Mouse (Mus musculus): ENCODE results near the gene Dnase1.

GRCm38 (mm10) chr16:4014040-4014668, 22.6 kb upstream of the Dnase1 start:
- TF ChIP-seq CTCF (IDR thresholded peaks at IDR 0.05; ENCODE audit: low read depth) (no peak), EP300 (IDR thresholded peaks at IDR 0.05; ENCODE audit: low read depth) (no peak)

All from liver, embryonic 14.5 days (tissue).